Mouse (Mus musculus) kidney, embryonic 16.5 days (tissue): ENCODE measurements around the gene Lpxn. TPM values are rescaled to one million over a fixed set of nuclear protein-coding genes. Genes with fewer than 3 reads are reported as not detected.

Source experiments
- ATAC-seq: fragments of 200-750 bp; cut with Nextera tagmentation; 2 replicates; pipeline ENCODE4 v1.8.0; 2017; ENCODE audit warnings: moderate TSS enrichment; ENCODE audit not compliant: low FRiP score, low TSS enrichment
- H3K27ac ChIP-seq: fragments of 300-500 bp; sonication (generic); 2 replicates; pipeline ENCODE4 v1.5.1; 2014; ENCODE audit warnings: low read length
- H3K27me3 ChIP-seq: fragments of 300-500 bp; sonication (generic); 2 replicates; pipeline ENCODE4 v1.6.1; 2014; ENCODE audit warnings: low read length, control low read depth, mixed read lengths; ENCODE audit not compliant: insufficient read depth
- H3K36me3 ChIP-seq: fragments of 300-500 bp; sonication (generic); 2 replicates; pipeline ENCODE4 v1.6.1; 2014; ENCODE audit warnings: low read length, control low read depth, mixed read lengths; ENCODE audit not compliant: insufficient read depth
- H3K4me1 ChIP-seq: fragments of 300-500 bp; sonication (generic); 2 replicates; pipeline ENCODE4 v1.6.1; 2014; ENCODE audit warnings: low read length, control low read depth, mixed read lengths; ENCODE audit not compliant: insufficient read depth
- H3K4me2 ChIP-seq: fragments of 300-500 bp; sonication (generic); replicated peaks from 2 replicates; pipeline ENCODE4 v1.6.1; 2014; ENCODE audit warnings: low read depth, low read length
- H3K4me3 ChIP-seq: fragments of 300-500 bp; sonication (generic); 2 replicates; pipeline ENCODE4 v1.5.1; 2014; ENCODE audit warnings: mild to moderate bottlenecking, low read length
- H3K9ac ChIP-seq: fragments of 300-500 bp; sonication (generic); replicated peaks from 2 replicates; pipeline ENCODE4 v1.6.1; 2014; ENCODE audit warnings: low read length
- H3K9me3 ChIP-seq: fragments of 300-500 bp; sonication (generic); 2 replicates; pipeline ENCODE4 v1.6.1; 2016; ENCODE audit warnings: low read length, control low read depth
- WGBS: fragments of 180-500 bp; shearing (Covaris S2); extraction: QIAGEN DNeasy Blood & Tissue Kit; methylation state at CpG from one replicate; pipeline ENCODE4 v1.1.7; 2014; 5-methylcytosine and 5-hydroxymethylcytosine counted together
- polyA plus RNA-seq: library from polyadenylated mRNA; unstranded; fragments of >200 nt; fragmentation: Nextera tagmentation; extraction: Ambion mirVana; gene quantifications from 2 replicates; pipeline ENCODE4 v1.2.1, GENCODE M21; 2015

The Lpxn gene
- polyA plus RNA-seq: 1.1 and 1.4 TPM in 2 replicates

DNA sequence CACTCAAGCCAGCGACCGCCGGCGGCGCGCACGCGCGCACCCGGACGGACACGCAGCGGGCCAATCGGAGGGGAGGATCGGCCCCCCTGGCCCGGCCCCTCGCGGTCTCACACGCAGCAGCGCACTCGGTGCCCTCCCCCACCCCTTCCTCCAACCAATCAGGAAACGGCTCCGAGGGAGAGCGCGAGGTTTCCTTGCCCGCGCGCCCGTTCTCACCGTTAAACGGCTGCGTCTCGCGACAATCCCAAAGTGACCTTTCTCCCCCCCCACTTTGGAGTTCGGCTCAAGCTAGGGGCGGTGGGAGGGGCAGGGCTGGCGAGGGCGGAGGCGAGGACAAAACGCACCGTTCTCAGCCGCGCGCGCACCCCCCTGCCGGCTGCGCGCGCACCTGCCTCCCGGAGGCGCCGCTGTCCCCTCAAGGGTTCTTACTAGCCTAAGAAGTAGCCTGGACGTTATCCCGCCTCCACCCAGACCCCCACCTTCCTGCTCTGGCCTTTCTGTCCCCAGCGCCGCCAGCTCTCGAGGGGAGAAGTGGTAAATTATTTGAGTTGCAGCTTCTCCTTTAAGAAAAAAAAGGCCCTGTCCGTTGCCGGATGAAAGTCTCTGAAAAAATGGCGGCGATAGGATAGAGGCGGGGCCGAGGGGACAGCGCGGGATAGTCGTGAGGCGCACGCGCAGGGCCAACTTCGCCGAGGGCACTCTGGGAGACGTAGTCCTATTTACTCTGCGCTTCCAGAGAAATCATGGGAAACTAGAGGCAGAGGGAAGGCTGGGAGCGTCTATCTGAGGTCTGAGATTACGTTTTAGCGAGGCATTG is at the start of gene Lpxn, which contains the start of gene Zfp91:
Lpxn (plus strand) TSS at position 683 of the 817 bp plus-strand sequence.
Zfp91 (minus strand) TSS at position 616 of the 817 bp plus-strand sequence.
- Histone ChIP-seq H3K9ac (peak within 1 kb of the TSS; percentile 99), H3K27ac (peak within 1 kb of the TSS; percentile 99), H3K27me3 (no peaks in the 10 kb centered on the region), H3K4me3 (peak within 1 kb of the TSS; percentile 96), H3K36me3 (no peaks in the 10 kb centered on the region), H3K4me1 (peaks cover 11% of the 10 kb centered on the region), H3K9me3 (no peaks in the 10 kb centered on the region), H3K4me2 (peak within 1 kb of the TSS; percentile 85)
- peak; percentile 98 for ATAC-seq
- under 1% methylated on average over 46 of the region's 76 CpGs for WGBS

GRCm38 (mm10) chr19:12756286-12756685 is 39.7 kb upstream of the Lpxn start:
- WGBS: 78% methylated on average over 3 of the region's 3 CpGs

DNA sequence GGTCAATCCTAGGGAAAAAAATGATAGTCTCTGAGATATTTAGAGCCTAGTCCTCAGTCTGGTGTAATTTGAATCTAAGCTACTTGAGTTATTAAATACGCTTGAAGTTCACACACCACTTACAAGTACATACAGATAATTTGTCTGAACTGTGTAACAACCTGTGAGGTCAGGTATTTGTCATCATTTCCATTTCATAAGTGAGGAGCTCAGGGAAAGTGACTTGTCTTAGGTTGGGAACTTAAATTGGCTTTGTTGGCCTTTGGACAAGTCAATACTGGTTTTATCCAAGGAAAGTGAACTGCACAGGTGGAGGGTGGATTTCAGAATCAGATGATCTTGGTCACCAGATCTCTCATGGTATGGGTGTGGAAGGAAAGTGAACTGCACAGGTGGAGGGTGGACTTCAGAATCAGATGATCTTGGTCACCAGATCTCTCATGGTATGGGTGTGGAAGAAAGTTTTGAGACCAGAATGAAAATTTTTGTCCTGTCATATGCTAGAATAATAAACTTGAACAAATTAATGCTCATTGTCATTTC is 37.0 kb upstream of the Lpxn start:
- Histone ChIP-seq H3K4me3 (no peak overlapping the region), H3K4me2 (no peak overlapping the region), H3K27ac (no peak overlapping the region), H3K9me3 (no peaks in the 10 kb centered on the region), H3K36me3 (peaks cover 14% of the 10 kb centered on the region), H3K9ac (no peak overlapping the region), H3K4me1 (no peaks in the 10 kb centered on the region), H3K27me3 (no peaks in the 10 kb centered on the region)
- whole genome bisulfite sequencing: 91% methylated on average over 1 of the region's 1 CpGs
- ATAC-seq: no peak

More at GRCm38 (mm10) chr19:12756286-12756685, 39.7 kb upstream of the Lpxn start:
- Histone ChIP-seq H3K4me2 (no peak overlapping the region), H3K4me1 (no peaks in the 10 kb centered on the region), H3K27ac (no peak overlapping the region), H3K27me3 (no peaks in the 10 kb centered on the region), H3K36me3 (no peaks in the 10 kb centered on the region), H3K9ac (no peak overlapping the region), H3K9me3 (no peaks in the 10 kb centered on the region), H3K4me3 (no peak overlapping the region)
- no peak for ATAC-seq

DNA sequence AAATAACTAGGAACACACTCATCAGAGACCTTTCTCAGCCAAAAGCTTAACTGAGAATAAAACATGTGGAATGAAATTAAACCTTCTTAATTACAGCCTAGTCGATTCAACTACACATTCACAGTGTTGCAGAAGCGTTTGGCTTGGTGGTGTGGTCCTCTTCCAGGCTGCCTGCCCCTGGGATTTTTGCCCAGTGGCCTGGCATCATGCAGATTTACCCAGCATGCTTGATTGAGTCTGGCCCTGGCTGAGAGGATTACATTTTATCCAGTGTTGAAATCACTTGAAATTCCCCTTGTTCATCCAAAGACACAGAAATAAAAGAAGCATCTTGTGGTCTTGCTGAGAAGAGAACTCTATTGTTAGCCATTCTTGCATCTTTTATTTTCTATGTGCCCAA is 36.3 kb upstream of the Lpxn start:
- no peak for ATAC-seq
- H3K27me3 ChIP-seq: no peaks in the 10 kb centered on the region
- 83% methylated on average over 2 of the region's 2 CpGs for WGBS

DNA sequence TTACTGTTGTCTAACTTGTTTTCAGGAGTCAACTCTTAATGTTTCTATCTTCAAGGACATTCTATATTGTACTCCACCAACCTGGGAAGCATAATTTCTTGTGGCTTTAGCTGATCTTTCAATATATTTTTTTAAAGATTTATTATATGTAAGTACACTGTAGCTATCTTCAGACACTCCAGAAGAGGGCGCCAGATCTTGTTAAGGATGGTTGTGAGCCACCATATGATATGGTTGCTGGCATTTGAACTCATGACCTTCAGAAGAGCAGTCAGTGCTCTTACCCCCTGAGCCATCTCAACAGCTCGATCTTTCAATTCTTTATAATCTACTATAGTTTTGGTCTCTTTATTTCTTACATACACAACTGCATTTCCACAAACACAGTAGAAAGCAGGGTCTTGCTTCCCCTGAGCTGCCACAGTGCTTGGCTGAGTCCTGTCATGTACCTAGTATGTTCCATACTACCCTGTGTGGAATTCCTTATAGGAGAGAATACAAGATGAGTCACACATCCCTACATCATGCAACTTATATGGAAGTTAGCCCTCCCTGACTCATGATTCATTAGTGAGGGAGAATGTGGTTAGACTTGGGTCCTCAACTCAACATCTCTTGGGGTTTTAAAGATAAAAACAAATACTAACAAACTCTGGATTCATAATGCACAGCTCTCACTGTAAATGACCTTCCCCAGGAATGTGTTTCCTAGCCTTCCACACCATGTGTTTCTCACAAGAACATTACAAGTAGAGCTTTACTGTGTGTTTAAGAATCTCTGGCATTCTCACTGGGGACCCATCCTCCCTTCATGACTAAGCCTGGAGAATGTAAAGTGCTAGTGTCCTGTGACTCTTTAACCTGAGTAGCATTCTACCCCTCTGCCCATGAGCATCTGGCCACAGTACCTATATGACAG is 33.5 kb upstream of the Lpxn start:
- Histone ChIP-seq H3K36me3 (peaks cover 32% of the 10 kb centered on the region), H3K9me3 (no peaks in the 10 kb centered on the region), H3K4me2 (no peak overlapping the region), H3K9ac (no peak overlapping the region), H3K4me1 (0 out of 2 replicates have a peak, but pooled peaks cover 4% of the 10 kb centered on the region), H3K4me3 (no peak overlapping the region), H3K27me3 (no peaks in the 10 kb centered on the region), H3K27ac (no peak overlapping the region)
- WGBS: 63% methylated on average over 2 of the region's 2 CpGs
- no peak for ATAC-seq

More for the DNA sequence above, 36.3 kb upstream of the Lpxn start:
- Histone ChIP-seq H3K4me3 (no peak overlapping the region), H3K9ac (no peak overlapping the region), H3K4me2 (no peak overlapping the region), H3K9me3 (no peaks in the 10 kb centered on the region), H3K27ac (no peak overlapping the region), H3K36me3 (peaks cover 19% of the 10 kb centered on the region), H3K4me1 (no peaks in the 10 kb centered on the region)

- 38% methylated on average over 7 of the region's 7 CpGs for WGBS
- Histone ChIP-seq H3K4me1 (0 out of 2 replicates have a peak, but pooled peaks cover 4% of the 10 kb centered on the region), H3K4me2 (no peak within 1 kb of the TSS), H3K9ac (no peak within 1 kb of the TSS), H3K27ac (no peak within 1 kb of the TSS), H3K4me3 (no peak within 1 kb of the TSS), H3K9me3 (no peaks in the 10 kb centered on the region), H3K27me3 (no peaks in the 10 kb centered on the region), H3K36me3 (peaks cover 55% of the 10 kb centered on the region)
- ATAC-seq: peak; percentile 55; the same call in 1 of the 2 replicates
Observed at GRCm38 (mm10) chr19:12765308-12765707, 30.7 kb upstream of the Lpxn start, which contains the start of gene Cntf. TSS of gene Cntf (minus strand) at chr19:12765632.

DNA sequence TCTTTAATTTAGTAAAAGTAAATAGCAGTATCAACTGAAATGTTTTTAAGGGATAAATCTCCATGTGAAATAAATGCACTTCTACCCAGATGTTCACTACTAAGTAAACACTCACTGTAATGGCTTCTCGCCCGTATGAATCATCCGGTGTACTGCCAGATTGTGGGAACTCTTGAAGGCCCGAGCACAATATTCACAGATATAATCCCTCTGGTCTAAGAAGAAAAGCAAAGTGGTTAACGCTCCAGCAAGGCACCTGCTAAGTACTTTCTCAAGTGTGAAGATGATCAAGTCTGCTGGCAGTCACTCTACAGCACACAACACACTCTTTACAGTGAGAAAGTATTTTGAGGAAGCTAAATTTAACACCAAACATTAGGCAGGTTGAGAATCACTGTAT is 25.1 kb upstream of the Lpxn start:
- no peak for ATAC-seq
- Histone ChIP-seq H3K4me1 (0 out of 2 replicates have a peak, but pooled peaks cover 4% of the 10 kb centered on the region), H3K9ac (no peak overlapping the region), H3K4me3 (no peak overlapping the region), H3K9me3 (no peaks in the 10 kb centered on the region), H3K36me3 (peaks cover 48% of the 10 kb centered on the region), H3K27me3 (no peaks in the 10 kb centered on the region), H3K4me2 (no peak overlapping the region), H3K27ac (no peak overlapping the region)
- WGBS: 87% methylated on average over 5 of the region's 5 CpGs

GRCm38 (mm10) chr19:12780437-12780836 is 15.6 kb upstream of the Lpxn start:
- no peak overlapping the region for H3K9ac ChIP-seq
- H3K9me3 ChIP-seq: no peaks in the 10 kb centered on the region
- H3K27me3 ChIP-seq: no peaks in the 10 kb centered on the region
- H3K4me3 ChIP-seq: no peak overlapping the region
- no peak for ATAC-seq
- H3K4me2 ChIP-seq: no peak overlapping the region
- H3K4me1 ChIP-seq: no peaks in the 10 kb centered on the region
- peaks cover 12% of the 10 kb centered on the region for H3K36me3 ChIP-seq
- H3K27ac ChIP-seq: no peak overlapping the region

DNA sequence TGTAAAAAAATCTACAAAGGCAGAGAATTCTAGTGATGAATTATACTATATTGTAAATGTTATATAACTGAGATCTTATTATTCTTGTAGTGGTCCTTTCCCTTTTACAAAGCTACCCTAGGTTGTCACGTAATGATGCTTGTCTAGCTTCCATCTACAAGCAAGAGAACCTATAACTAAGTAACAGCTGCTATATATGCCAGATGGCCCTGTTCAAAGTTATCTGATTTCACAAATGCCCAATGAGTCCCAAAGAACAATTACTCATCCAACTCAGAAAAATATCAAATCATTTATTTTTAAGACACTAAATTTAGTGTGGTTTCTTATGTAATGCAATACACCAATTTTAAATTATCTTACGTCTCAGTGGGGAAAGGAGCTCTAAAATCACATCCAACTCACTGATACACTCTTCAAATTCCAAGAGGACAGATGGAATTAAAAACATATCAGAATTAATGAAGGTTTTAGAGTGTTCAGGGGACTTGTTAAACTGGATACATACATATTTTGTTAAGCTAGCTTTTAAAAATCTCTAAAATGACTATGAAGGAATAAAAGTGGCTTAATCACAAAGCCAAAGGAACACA is 9.1 kb upstream of the Lpxn start:
- no peak for ATAC-seq
- Histone ChIP-seq H3K4me1 (peaks cover 6% of the 10 kb centered on the region; the same call in 1 of the 2 replicates), H3K27me3 (no peaks in the 10 kb centered on the region), H3K36me3 (no peaks in the 10 kb centered on the region), H3K4me2 (no peak overlapping the region), H3K27ac (no peak overlapping the region), H3K9ac (no peak overlapping the region), H3K4me3 (no peak overlapping the region), H3K9me3 (no peaks in the 10 kb centered on the region)
- WGBS: 72% methylated on average over 2 of the region's 2 CpGs
